Mouse (Mus musculus) left cerebral cortex, postnatal 14 days (tissue): ENCODE results near the gene Slc40a1. TPM values are rescaled to one million over a fixed set of nuclear protein-coding genes. Genes with fewer than 3 reads are reported as not detected.

ENCODE experiments used
- total RNA-seq, 2 experiments: library from RNA; stranded (reverse); gene quantifications; 2 replicates each; pipeline ENCODE4 v1.2.3; 2021

The Slc40a1 gene
- total RNA-seq, 2 experiments from 2014 or later, result 17.8 to 19.2 TPM

Other genes starting within 250 kb of the Slc40a1 start
- gene Wdr75, start 131.4 kb downstream of the Slc40a1 start, total RNA-seq, result 10 to 100 TPM; 37.1 to 38.3 TPM
- not detected for gene Gm5269, start 36.2 kb downstream of the Slc40a1 start, total RNA-seq
- gene Dnah7b, start 139.8 kb upstream of the Slc40a1 start, total RNA-seq, result 1 to 10 TPM; 1.6 to 1.8 TPM